Mouse (Mus musculus) CH12.LX (cell line): ENCODE measurements around the gene Mars2.
A peak's percentile ranks its signal among the peaks of the same experiment; 100 is the strongest.

ENCODE experiments used
- CTCF ChIP-seq, 2 experiments: IDR thresholded peaks in 1 of 2; conservative IDR thresholded peaks in 1 of 2; 2 replicates each; pipeline ENCODE4 v1.5.1; 2011 to 2012; ENCODE audit warnings: low read depth in 2 of 2, low read length in 2 of 2, improper control_type of control experiment in 1 of 2, inconsistent platforms in 1 of 2, mild to moderate bottlenecking in 1 of 2, moderate library complexity in 1 of 2
- ELF1 ChIP-seq: IDR thresholded peaks from 2 replicates; pipeline ENCODE4 v1.6.1; 2014; ENCODE audit warnings: low read depth, mild to moderate bottlenecking, inconsistent platforms, low read length, improper control_type of control experiment
- EP300 ChIP-seq: IDR thresholded peaks from 2 replicates; pipeline ENCODE4 v1.6.1; 2011; ENCODE audit warnings: low read length, improper control_type of control experiment
- JUN ChIP-seq: IDR thresholded peaks from 2 replicates; pipeline ENCODE4 v1.6.1; 2011; ENCODE audit warnings: low read depth, mild to moderate bottlenecking, low read length, improper control_type of control experiment, moderate library complexity; ENCODE audit not compliant: insufficient read depth
- JUND ChIP-seq: conservative IDR thresholded peaks from 2 replicates; pipeline ENCODE4 v1.6.1; 2011; ENCODE audit warnings: low read depth, low read length, improper control_type of control experiment
- MYC ChIP-seq: IDR thresholded peaks from 2 replicates; pipeline ENCODE4 v1.6.1; 2011; ENCODE audit warnings: low read depth, mild to moderate bottlenecking, improper control_type of control experiment, low read length
- POLR2A ChIP-seq: IDR thresholded peaks from 2 replicates; pipeline ENCODE4 v1.6.1; 2011; ENCODE audit warnings: low read depth, mild to moderate bottlenecking, improper control_type of control experiment, low read length
- POLR2AphosphoS2 ChIP-seq: IDR thresholded peaks from 2 replicates; pipeline ENCODE4 v1.6.1; 2011; ENCODE audit warnings: low read depth, low read length, improper control_type of control experiment
- ZNF384 ChIP-seq: IDR thresholded peaks from 2 replicates; pipeline ENCODE4 v1.6.1; 2012; ENCODE audit warnings: low read depth, low read length, improper control_type of control experiment, inconsistent platforms

DNA sequence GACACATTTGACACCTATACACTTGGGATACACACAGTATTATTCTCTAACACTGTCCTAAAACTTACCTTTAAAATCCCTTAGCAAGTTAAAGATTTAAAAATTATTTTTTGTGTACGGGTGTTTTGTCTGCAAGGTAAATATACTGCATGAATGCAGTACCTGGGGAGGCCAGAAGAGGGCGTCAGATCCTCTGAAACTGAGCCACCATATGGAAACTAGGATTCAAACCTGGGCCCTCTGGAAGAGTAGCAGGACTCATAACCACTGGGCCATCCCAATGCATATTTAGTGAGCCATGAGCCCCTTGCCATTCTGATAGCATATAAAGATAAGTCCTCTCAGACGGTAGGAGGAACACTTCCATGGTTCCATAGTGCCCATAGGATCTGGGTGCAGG, 44.2 kb upstream of the Mars2 start:
- TF ChIP-seq JUN = no peak
- no peak for TF ChIP-seq ELF1
- peak; percentile 71 to 91 for TF ChIP-seq CTCF (conservative IDR thresholded peaks at IDR 0.05 in 1 of 2, IDR thresholded peaks at IDR 0.05 in 1 of 2; ENCODE audit: low read depth in 2 of 2, low read length in 2 of 2)
- TF ChIP-seq EP300 = no peak
- TF ChIP-seq MYC = no peak
- TF ChIP-seq JUND = no peak
- TF ChIP-seq POLR2A = no peak
- TF ChIP-seq POLR2AphosphoS2 = no peak
- no peak for TF ChIP-seq ZNF384
